Mouse (Mus musculus) hindbrain, embryonic 10.5 days (tissue): ENCODE results near the gene Magix. TPM values are rescaled to one million over a fixed set of nuclear protein-coding genes. Genes with fewer than 3 reads are reported as not detected.

Experiments used
- DNase-seq: peaks from one replicate; pipeline ENCODE4 v3.0.0-alpha.2; 2017; ENCODE audit warnings: low spot score
- H3K27ac ChIP-seq: fragments of 300-500 bp; sonication (generic); 2 replicates; pipeline ENCODE4 v1.5.1; 2016; ENCODE audit warnings: mild to moderate bottlenecking, moderate library complexity
- H3K27me3 ChIP-seq: fragments of 300-500 bp; sonication (generic); 2 replicates; pipeline ENCODE4 v1.6.1; 2016; ENCODE audit warnings: mild to moderate bottlenecking; ENCODE audit not compliant: poor library complexity, insufficient read depth, severe bottlenecking
- H3K36me3 ChIP-seq: fragments of 300-500 bp; sonication (generic); 2 replicates; pipeline ENCODE4 v1.6.1; 2016; ENCODE audit warnings: mild to moderate bottlenecking, moderate library complexity
- H3K4me1 ChIP-seq: fragments of 300-500 bp; sonication (generic); replicated peaks from 2 replicates; pipeline ENCODE4 v1.6.1; 2016; ENCODE audit warnings: mild to moderate bottlenecking
- H3K4me3 ChIP-seq: fragments of 300-500 bp; sonication (generic); 2 replicates; pipeline ENCODE4 v1.5.1; 2016; ENCODE audit warnings: mild to moderate bottlenecking, moderate library complexity
- H3K9me3 ChIP-seq: fragments of 300-500 bp; sonication (generic); 2 replicates; pipeline ENCODE4 v1.6.1; 2016; ENCODE audit warnings: mild to moderate bottlenecking, moderate library complexity
- WGBS: fragments of 180-500 bp; shearing (Covaris S2); methylation state at CpG from one replicate; pipeline ENCODE4 v1.1.7; 2016; 5-methylcytosine and 5-hydroxymethylcytosine counted together
- polyA plus RNA-seq: library from polyadenylated mRNA; unstranded; fragments of >200 nt; fragmentation: Nextera tagmentation; extraction: Ambion mirVana; gene quantifications from 2 replicates; pipeline ENCODE4 v1.2.1, GENCODE M21; 2016

Gene Magix
- polyA plus RNA-seq, 1 experiment from 2014 or later, result not detected

GRCm38 (mm10) chrX:7670921-7671623 is 10.0 kb downstream of the Magix start, which contains the start of gene Plp2:
Gene Plp2, minus strand, starts transcription at chrX:7671390.
- WGBS, result 23% methylated on average over 36 of the region's 36 CpGs
- peak; percentile 33 for DNase-seq
- Histone ChIP-seq H3K4me1 (0 out of 2 replicates have a peak, but pooled peaks cover 11% of the 10 kb centered on the region), H3K27ac (peak within 1 kb of the TSS; percentile 82), H3K9me3 (0 out of 2 replicates have a peak, but pooled peaks cover 4% of the 10 kb centered on the region), H3K4me3 (peak within 1 kb of the TSS; percentile 53), H3K36me3 (peaks cover 12% of the 10 kb centered on the region), H3K27me3 (peaks cover 14% of the 10 kb centered on the region)

GRCm38 (mm10) chrX:7670390-7670881 is 10.6 kb downstream of the Magix start:
- H3K36me3 ChIP-seq, result peaks cover 12% of the 10 kb centered on the region
- 15% methylated on average over 19 of the region's 19 CpGs for WGBS
- DNase-seq, result peak; percentile 57
- 0 out of 2 replicates have a peak, but pooled peaks cover 4% of the 10 kb centered on the region for H3K9me3 ChIP-seq
- H3K27me3 ChIP-seq, result peaks cover 14% of the 10 kb centered on the region
- 0 out of 2 replicates have a peak, but pooled peaks cover 11% of the 10 kb centered on the region for H3K4me1 ChIP-seq
- H3K4me3 ChIP-seq, result peak overlapping the region; percentile 53
- peak overlapping the region; percentile 82 for H3K27ac ChIP-seq

DNA sequence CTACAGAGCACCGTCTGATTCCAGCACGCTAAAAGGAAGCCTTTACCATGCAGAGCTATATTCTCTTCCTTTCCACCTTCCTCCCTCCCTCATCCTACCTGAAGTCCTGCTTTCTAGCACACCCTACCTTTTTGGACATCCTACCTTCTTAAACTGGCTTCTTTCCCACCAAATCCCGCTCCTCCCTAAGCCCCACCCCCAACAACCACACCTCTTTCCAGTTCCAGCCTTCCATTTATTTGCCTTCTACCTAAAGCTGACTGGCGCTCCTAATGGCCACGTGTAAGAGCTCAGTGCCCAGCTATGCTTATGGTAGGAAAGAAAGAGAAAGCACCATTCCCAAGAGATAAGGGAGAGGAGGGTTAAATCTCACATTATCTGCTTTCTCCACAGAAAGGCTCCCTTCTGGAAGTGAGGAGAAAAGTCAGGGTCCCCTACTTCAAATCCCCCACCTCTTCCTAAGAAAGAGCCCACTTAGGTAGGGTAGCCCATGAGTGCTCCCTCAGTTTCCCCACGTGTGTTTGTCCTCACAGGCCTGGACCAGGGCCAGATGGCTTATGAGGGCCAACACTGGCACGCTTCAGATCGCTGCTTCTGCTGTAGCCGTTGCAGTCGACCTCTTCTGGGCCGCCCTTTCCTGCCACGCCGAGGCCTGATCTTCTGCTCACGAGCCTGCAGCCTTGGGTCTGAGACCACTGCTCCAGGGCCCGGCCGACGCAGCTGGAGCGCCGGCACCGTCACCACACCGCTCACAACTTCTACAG is 15.1 kb downstream of the Magix start:
- Histone ChIP-seq H3K36me3 (peaks cover 12% of the 10 kb centered on the region), H3K4me3 (no peak overlapping the region), H3K4me1 (0 out of 2 replicates have a peak, but pooled peaks cover 7% of the 10 kb centered on the region), H3K27ac (no peak overlapping the region), H3K9me3 (0 out of 2 replicates have a peak, but pooled peaks cover 3% of the 10 kb centered on the region), H3K27me3 (no peaks in the 10 kb centered on the region)
- no peak for DNase-seq
- WGBS, result 75% methylated on average over 21 of the region's 21 CpGs

DNA sequence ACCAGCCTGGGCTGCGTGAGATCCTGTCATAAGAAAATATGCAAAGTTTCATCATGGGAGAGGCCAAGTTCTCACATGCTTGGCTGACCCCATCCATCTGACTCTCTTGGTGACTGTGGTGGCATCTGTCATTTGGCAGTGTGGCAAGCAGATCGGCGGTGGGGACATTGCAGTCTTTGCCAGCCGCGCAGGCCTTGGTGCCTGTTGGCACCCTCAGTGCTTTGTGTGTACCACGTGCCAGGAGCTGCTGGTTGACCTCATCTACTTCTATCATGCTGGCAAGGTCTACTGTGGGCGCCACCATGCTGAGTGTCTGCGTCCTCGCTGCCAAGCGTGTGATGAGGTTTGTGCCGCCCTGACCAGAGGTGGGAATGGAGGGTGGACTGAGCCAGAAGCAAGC is 16.3 kb downstream of the Magix start:
- Histone ChIP-seq H3K4me3 (no peak overlapping the region), H3K4me1 (no peaks in the 10 kb centered on the region), H3K36me3 (peaks cover 12% of the 10 kb centered on the region), H3K27ac (no peak overlapping the region), H3K9me3 (no peaks in the 10 kb centered on the region), H3K27me3 (no peaks in the 10 kb centered on the region)
- DNase-seq, result no peak
- WGBS, result 94% methylated on average over 11 of the region's 11 CpGs

GRCm38 (mm10) chrX:7662936-7663335 is 18.1 kb downstream of the Magix start:
- no peak overlapping the region for H3K4me3 ChIP-seq
- peaks cover 13% of the 10 kb centered on the region for H3K4me1 ChIP-seq
- peaks cover 7% of the 10 kb centered on the region; the same call in 1 of the 2 replicates for H3K36me3 ChIP-seq
- DNase-seq, result no peak
- H3K9me3 ChIP-seq, result peaks cover 3% of the 10 kb centered on the region; the same call in 1 of the 2 replicates
- H3K27ac ChIP-seq, result no peak overlapping the region
- 81% methylated on average over 3 of the region's 3 CpGs for WGBS
- no peaks in the 10 kb centered on the region for H3K27me3 ChIP-seq

GRCm38 (mm10) chrX:7661086-7661485 is 20.0 kb downstream of the Magix start:
- DNase-seq, result no peak
- Histone ChIP-seq H3K4me3 (no peak overlapping the region), H3K4me1 (peaks cover 22% of the 10 kb centered on the region), H3K9me3 (peaks cover 3% of the 10 kb centered on the region; the same call in 1 of the 2 replicates), H3K36me3 (no peaks in the 10 kb centered on the region), H3K27me3 (no peaks in the 10 kb centered on the region), H3K27ac (no peak overlapping the region)
- WGBS, result 76% methylated on average over 4 of the region's 4 CpGs

- H3K36me3 ChIP-seq, result no peaks in the 10 kb centered on the region
- no peak for DNase-seq
- H3K27ac ChIP-seq, result peak overlapping the region; percentile 83
- peak overlapping the region; percentile 51; the same call in 1 of the 2 replicates for H3K4me3 ChIP-seq
- peaks cover 3% of the 10 kb centered on the region; the same call in 1 of the 2 replicates for H3K9me3 ChIP-seq
- no peaks in the 10 kb centered on the region for H3K27me3 ChIP-seq
- 50% methylated on average over 11 of the region's 11 CpGs for WGBS
- peaks cover 22% of the 10 kb centered on the region for H3K4me1 ChIP-seq
Measured at GRCm38 (mm10) chrX:7658785-7659589, 22.1 kb downstream of the Magix start.

- Histone ChIP-seq H3K27ac (peak overlapping the region; percentile 83), H3K36me3 (no peaks in the 10 kb centered on the region), H3K27me3 (no peaks in the 10 kb centered on the region), H3K4me3 (peak overlapping the region; percentile 51), H3K9me3 (peaks cover 3% of the 10 kb centered on the region; the same call in 1 of the 2 replicates), H3K4me1 (peaks cover 22% of the 10 kb centered on the region)
- peak; percentile 46 for DNase-seq
- WGBS, result 14% methylated on average over 15 of the region's 15 CpGs
Measured at GRCm38 (mm10) chrX:7658031-7658784, 22.8 kb downstream of the Magix start.

- DNase-seq, result no peak
- WGBS, result 17% methylated on average over 26 of the region's 26 CpGs
- peak within 1 kb of the TSS; percentile 83 for H3K27ac ChIP-seq
- no peaks in the 10 kb centered on the region for H3K36me3 ChIP-seq
- H3K4me3 ChIP-seq, result peak within 1 kb of the TSS; percentile 51
- peaks cover 22% of the 10 kb centered on the region for H3K4me1 ChIP-seq
- H3K27me3 ChIP-seq, result no peaks in the 10 kb centered on the region
- peaks cover 3% of the 10 kb centered on the region; the same call in 1 of the 2 replicates for H3K9me3 ChIP-seq
Measured at GRCm38 (mm10) chrX:7657221-7657639, 23.8 kb downstream of the Magix start, which contains the start of gene Prickle3. Gene Prickle3, plus strand, starts transcription at chrX:7657260.

- no peaks in the 10 kb centered on the region for H3K36me3 ChIP-seq
- DNase-seq, result peak; percentile 79
- no peaks in the 10 kb centered on the region for H3K27me3 ChIP-seq
- H3K27ac ChIP-seq, result peak overlapping the region; percentile 88
- 0 out of 2 replicates have a peak, but pooled peaks cover 2% of the 10 kb centered on the region for H3K4me1 ChIP-seq
- H3K9me3 ChIP-seq, result peaks cover 7% of the 10 kb centered on the region; the same call in 1 of the 2 replicates
- H3K4me3 ChIP-seq, result peak overlapping the region; percentile 54
- 19% methylated on average over 25 of the region's 25 CpGs for WGBS
Measured at GRCm38 (mm10) chrX:7648671-7649304, 32.3 kb downstream of the Magix start.

DNA sequence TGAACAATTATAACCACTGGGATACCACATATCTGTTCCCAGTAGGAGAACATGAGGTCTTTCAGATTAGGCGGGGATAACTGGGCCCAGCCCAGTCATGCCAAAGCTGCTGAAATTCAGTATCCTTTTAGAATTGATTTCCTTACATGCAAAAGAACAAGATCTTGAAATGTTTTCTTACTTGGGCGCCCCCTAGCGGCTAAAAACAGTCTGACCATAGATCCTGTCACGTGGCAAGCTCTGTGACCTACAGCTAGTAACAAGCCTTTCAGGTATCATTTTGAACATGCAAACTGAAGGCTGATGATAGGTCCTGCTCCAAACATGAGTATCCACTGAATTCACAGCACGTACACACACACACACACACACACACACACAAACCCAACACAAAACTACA is 35.7 kb downstream of the Magix start:
- 7% methylated on average over 5 of the region's 5 CpGs for WGBS
- H3K27me3 ChIP-seq, result peaks cover 4% of the 10 kb centered on the region; the same call in 1 of the 2 replicates
- H3K4me3 ChIP-seq, result no peak overlapping the region
- H3K36me3 ChIP-seq, result no peaks in the 10 kb centered on the region
- 0 out of 2 replicates have a peak, but pooled peaks cover 6% of the 10 kb centered on the region for H3K4me1 ChIP-seq
- no peak overlapping the region for H3K27ac ChIP-seq
- peak; percentile 74 for DNase-seq
- H3K9me3 ChIP-seq, result peaks cover 7% of the 10 kb centered on the region; the same call in 1 of the 2 replicates
